Mouse (Mus musculus) megakaryocyte, embryonic 14.5 days (primary cell): ENCODE results near the gene Gm42906.

Experiments
- FLI1 ChIP-seq: IDR thresholded peaks from 2 replicates; pipeline ENCODE4 v1.6.1; 2012; ENCODE audit warnings: low read length, inconsistent platforms, mixed read lengths
- GATA1 ChIP-seq: IDR thresholded peaks from 3 replicates; pipeline ENCODE4 v1.6.1; 2012; ENCODE audit warnings: mixed read lengths, low read length, inconsistent platforms, borderline replicate concordance

DNA sequence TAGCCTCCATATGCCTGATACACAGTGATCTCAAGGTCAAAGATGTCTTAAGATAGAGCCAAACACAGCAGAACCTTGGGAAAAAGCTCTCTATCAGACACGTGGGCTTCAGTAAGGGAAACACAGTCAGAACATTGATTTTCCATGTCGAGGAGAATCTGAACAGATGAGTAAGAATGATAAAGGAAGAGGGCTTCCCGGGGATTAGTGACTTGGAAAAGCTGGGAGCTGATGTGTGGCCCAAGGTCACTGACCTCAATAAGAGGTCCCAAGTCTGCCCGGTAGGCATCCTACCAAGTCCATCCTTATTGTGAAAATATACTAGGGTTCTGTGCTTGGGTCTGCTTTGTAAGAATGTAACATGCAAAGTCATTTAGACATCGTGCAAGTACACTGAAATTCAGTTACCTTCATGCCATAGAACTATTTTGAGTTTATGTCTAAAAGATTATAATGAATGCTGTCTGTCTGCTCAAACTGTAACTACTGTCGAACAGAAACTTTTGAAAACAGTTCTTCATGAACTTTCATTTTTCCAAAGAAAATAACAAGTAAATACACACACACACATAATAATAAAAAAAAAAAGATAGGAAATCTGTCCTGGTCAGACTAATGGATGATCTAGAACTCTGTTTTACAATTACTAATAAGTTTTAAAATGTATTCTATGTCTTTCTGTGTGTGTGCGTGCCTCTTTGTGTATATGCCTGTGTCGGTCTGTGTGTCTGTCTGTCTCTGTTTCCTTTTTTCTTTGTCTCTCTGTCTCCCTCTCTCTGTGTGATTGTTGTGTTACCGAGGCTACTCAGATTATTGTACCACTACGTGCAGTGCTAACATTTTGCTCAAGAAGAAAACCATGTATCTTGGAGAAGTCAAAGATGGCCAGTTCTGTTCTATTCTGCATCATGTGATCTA, 322.6 kb downstream of the Gm42906 start:
- TF ChIP-seq GATA1 (no peak), FLI1 (no peak)
